Mouse (Mus musculus) heart, postnatal 14 days (tissue): ENCODE data around the gene Pou3f4. TPM values are rescaled to one million over a fixed set of nuclear protein-coding genes. Genes with fewer than 3 reads are reported as not detected.
"Not testable (repeated sequence)": the region's sequence is repeated elsewhere in the genome, so short reads cannot be mapped to it uniquely, and the experiment has no call there.

Experiments
- DNase-seq, 2 experiments: peaks; one replicate each; pipeline ENCODE4 v3.0.0; 2021 to 2022
- intact Hi-C: fragments of 180-260 bp; cut with DNase I; formaldehyde crosslinking; loops from one replicate; pipeline ENCODE4 v1.15.1; 2025
- long read RNA-seq, 2 experiments: library from polyadenylated mRNA; stranded (forward); transcript quantifications; one replicate each; pipeline ENCODE4 v2.0.0; 2021
- total RNA-seq, 2 experiments: library from RNA; stranded (reverse); gene quantifications; 2 replicates each; pipeline ENCODE4 v1.2.3; 2021

The Pou3f4 gene
- total RNA-seq, result not detected
- long read RNA-seq, experiment 1, result 0 reads
- long read RNA-seq, experiment 2, result 0 reads

DNA sequence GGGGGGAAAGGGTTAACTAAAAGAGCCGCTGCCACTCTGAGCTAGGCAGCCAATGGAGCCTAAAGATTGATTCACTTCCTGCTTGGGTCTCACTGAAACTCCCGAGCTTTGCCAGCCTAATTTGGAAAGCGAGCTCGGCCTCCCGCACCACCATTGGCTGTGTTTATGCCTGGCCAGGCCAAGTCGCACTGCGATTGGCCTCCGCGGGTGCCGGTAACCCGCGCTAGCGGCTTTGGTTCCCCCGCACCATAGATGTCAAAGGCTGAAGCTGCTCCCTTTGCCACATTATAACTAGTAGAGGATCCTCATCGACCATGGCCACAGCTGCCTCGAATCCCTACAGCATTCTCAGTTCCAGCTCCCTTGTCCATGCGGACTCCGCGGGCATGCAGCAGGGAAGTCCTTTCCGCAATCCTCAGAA, at the start of gene Pou3f4:
Pou3f4 (plus strand) TSS at position 130 of the 421 bp plus-strand sequence.
- intact Hi-C loops, result no loop called here
- DNase-seq, result peak; percentile 4 to 44

DNA sequence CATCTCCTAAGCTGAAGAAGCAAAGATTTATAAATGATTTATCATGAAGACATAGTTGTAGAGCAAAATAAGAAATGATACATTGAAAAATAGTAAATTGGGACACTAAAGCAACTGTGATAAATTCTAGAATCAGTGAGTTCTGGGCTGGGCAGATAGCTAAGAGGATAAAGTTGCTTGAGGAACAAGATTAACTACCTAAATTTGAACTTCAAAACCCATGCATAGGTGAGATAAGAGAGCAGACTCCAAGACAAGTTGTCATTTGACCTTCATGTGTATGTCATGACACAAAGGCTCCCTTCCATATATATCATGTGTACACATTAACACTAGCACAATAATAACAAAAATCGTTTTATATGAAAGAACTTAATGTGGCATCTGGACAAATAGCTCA, 48.1 kb upstream of the Pou3f4 start:
- intact Hi-C loops, result no loop called here
- DNase-seq, result no peak

DNA sequence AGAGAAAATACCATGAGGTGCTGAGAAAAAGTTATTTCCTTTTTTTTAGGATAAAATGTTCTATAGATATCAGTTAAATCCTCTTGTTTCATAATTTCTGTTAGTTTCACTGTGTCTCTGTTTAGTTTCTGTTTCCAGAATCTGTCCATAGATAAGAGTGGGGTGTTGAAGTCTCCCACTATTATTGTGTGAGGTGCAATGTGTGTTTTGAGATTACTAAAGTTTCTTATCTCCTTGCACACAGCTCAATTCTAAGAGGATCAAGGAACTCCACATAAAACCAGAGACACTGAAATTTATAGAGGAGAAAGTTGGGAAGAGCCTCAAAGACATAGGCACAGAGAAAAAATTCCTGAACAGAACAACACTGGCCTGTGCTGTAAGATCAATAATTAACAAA, 39.3 kb upstream of the Pou3f4 start:
- DNase-seq, intact Hi-C loops: not testable (repeated sequence)

DNA sequence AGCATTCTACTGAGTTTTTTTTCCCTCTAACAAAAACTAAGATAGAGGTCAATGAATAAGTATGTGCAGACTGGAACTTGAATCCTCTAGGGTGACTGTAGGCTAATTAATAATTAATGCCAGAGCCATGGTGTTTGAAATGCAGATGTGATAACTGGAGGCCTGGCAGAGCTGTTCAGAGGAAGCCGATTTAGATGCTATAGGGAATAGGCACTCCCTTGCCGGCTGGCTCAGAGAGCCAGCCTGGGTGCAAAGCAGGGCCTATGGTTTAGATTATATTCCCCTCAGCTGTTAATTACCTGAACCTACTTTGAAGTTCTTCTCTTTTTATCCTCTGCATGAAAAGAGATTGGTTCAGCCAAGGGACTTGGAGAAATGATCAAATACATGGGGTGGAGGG, 11.6 kb upstream of the Pou3f4 start:
- intact Hi-C loops, result no loop called here
- no peak for DNase-seq

DNA sequence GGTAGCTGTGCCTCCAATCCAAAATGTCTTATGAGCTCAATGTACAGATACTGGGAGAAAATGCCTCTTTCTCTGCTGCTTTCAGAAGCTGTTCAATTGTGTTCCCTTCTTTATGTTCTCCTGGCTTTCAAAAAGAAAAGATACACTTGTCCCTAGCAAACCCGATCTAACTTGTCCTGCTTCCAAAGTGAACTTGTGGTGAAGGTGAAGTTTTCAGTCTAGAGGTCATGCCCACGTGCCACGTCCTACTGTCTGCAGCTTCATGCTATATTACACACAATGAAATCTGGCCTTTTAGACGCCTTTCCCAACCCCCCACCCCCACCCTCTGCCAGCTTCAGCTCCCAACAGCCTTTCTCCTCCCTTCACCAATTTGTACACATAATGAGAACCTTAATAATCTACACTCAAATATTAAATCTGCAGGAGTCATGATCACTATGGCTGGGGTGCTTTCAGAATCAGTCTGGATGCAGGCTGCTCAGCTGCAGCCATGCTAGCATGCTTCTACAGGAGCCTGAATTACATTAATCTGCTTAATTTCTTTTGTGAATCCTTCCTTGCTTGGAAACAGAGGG, 4.0 kb upstream of the Pou3f4 start:
- intact Hi-C loops, result no loop called here
- DNase-seq, result no peak

DNA sequence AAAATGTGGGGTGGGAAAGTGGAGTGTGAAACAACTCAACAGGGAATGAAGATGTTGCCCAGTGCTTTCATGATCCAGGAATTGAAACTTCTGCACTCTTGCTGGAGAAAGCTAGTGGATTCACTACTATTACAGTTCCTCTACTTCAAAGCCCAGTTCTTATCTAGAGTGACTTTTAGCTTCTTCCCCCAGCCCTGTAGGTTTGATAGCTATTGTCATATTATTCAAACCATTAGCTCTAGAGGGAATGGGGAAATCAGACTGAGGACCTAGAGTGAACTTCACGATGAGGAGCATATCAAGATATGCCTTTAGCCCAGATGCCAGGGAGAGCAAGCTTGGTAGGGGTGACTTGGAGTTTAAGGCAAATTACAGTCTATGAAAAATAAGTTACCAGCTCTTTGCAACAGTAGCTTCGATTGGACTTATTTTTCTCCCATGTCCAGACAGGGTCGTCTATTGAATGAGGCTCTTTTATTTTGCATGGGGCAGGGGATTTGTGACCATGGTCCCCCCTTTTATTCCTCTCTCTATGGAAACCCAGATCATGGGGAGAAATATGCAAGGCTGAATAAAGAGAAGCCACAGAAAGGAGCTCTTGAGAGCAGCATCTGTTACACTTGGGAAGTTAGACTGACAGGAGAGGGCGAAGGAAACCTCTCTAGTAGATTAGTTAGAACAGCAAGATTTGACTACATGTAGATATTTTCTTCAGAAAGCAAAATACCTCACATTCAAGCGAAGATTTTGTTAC, 3.1 kb upstream of the Pou3f4 start:
- intact Hi-C loops, result no loop called here

DNA sequence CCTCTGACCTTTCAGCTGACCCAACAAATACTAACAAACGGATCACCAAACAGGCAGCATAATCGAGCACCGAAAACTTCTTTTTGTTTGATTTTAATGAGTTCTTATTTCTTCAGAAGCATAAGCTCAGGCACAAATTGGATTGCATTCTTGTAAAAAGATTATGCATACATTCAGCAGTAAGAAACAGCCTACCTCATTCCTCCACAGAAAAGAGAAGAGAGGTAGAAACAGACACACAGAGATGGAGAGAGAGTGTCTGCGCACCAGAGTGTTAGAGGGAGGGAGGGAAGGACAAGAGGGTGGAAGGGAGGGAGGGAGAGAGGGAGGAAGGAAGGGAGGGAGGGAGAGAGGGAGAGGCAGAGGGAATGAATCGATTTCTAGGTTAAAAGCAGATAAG, 2.0 kb upstream of the Pou3f4 start:
- DNase-seq, result no peak
- intact Hi-C loops, result no loop called here

More for the DNA sequence above, 3.1 kb upstream of the Pou3f4 start:
- no peak for DNase-seq

DNA sequence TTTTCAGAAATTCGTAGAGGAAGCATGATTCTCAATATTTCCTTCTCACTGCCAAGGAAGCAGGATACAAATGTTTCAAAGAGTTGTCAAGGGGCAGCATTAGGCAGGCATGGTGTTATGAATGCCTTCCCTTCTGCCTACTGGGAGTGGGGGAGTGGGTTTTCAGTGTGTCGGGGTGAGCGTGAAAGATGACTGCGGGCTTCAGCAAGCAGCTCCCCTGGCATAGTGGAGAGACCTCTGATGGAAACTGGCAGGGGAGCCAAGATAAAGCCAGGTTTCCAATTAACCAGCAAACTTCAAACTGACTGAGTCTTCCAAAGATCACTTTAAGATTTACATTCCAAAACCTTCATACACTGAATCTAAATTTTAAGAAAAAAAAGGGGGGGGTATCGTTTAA, 679 bp upstream of the Pou3f4 start:
- no peak for DNase-seq
- intact Hi-C loops, result no loop called here

DNA sequence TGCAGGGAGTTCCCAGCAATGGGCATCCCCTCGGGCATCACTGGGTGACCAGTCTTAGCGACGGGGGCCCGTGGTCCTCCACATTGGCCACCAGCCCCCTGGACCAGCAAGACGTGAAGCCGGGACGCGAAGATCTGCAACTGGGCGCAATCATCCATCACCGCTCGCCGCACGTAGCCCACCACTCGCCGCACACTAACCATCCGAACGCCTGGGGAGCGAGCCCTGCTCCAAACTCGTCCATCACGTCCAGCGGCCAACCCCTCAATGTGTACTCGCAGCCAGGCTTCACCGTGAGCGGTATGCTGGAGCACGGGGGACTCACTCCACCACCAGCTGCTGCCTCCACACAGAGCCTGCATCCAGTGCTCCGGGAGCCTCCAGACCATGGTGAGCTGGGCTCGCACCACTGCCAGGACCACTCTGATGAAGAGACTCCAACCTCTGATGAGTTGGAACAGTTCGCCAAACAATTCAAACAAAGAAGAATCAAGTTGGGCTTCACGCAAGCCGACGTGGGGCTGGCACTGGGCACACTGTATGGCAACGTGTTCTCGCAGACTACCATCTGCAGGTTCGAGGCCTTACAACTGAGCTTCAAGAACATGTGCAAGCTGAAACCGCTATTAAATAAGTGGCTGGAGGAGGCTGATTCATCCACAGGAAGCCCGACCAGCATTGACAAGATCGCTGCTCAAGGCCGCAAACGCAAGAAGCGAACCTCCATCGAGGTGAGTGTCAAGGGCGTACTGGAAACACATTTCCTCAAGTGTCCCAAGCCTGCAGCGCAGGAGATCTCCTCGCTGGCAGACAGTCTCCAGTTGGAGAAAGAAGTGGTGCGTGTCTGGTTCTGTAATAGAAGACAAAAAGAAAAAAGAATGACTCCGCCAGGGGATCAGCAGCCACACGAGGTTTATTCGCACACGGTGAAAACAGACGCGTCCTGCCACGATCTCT, 790 bp downstream of the Pou3f4 start:
- intact Hi-C loops, result no loop called here
- DNase-seq, result no peak

DNA sequence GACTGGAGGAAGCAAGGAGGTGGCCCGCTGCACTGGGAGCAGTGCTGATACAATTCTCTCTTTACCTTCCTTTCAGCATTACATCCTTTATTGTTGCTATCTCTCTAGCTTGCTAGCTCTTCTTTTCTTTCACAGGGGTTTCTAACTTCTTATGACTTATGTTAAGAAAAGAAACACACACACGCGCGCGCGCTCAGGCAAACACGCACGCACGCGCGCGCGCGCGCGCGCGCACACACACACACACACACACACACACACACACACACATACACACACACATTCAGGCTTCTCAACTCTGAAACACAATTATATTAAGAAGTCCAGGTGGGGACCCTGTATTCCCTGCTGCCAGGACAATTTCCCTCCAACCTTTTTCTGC, 1.5 kb downstream of the Pou3f4 start:
- DNase-seq, result no peak
- intact Hi-C loops, result no loop called here

DNA sequence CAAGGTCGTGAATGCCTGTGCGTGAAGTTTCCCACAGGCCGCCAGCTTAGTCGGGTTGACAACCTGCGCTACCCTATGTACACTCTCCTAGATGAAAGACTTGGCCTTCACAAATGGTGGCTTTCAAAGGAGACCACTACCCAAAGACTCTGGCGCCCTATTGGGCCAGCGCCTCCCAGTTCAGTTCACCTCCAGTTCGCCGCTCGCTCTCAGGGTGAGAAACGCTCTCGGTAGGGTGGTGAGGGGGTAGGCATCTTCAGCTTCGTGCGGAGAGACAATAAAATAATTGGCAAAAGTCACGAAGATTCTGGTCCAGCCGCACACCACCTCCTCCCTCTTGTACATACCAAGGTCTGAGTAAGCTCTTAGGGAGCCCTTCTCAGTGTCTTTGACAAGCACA, 2.5 kb downstream of the Pou3f4 start:
- intact Hi-C loops, result no loop called here
- DNase-seq, result no peak

DNA sequence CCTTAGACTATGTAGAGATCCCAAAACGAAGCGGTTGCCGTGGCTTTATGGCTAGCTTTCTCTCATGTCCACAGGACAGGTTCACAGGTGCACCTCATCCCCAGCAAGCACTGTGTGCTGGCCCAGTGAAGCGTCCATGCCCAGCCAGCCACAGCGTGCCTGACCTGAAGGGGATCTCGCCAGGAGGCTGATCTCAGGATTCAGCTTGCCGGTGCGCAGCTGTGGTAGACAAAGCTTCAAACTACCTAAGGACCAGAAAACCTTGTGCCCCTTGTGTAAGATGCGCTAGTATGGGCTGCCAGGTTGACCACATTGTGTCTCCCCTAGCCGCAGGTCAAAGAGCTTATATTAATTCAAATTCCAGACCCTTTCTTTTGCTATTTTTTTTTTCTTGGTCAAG, 3.1 kb downstream of the Pou3f4 start:
- intact Hi-C loops, result no loop called here
- DNase-seq, result no peak

DNA sequence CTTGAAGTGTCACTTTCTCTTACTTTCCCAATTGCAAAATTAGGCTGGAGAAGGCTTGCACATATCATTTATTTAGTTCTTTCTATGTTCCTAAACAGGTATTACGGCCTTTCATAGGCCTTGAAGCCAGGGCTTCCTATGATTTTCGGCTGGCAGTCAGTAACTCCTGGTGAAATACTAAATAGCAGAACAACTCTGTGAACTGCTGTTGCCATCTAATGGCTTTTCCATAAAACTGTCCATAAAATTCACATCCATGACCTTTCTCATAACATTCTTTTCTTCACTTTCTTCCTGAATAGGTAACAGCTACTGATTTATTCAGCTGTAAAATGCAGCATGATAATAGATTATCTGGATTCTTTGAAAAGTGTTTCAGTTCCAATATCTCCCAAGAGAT, 23.4 kb downstream of the Pou3f4 start:
- no peak for DNase-seq
- intact Hi-C loops, result no loop called here

DNA sequence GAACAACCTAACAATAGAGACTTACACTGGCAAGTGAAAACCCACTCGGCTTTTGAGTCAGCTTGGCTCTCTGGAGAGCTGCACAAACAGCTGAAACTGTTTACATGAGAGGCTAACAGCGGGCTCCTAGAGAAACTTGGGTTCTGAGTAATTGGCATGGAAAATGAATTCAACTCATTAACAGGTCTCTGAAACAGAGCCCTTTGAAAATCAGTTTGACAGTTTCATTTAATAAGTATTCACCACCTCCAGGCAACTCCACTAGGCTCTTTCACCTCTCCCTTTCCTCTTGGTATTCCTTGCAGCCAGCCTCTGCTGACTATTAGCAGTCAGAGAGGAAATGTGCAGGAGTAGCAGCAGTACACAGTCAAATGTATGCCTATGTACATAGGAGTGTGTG, 37.2 kb downstream of the Pou3f4 start:
- intact Hi-C loops, result no loop called here
- DNase-seq, result no peak
